Mouse (Mus musculus): Measurements from ENCODE around the gene Kri1.
"Not testable (repeated sequence)": the region's sequence is repeated elsewhere in the genome, so short reads cannot be mapped to it uniquely, and the experiment has no call there.

Kri1 gene

GRCm38 (mm10) chr9:21315421-21315820 is 27.7 kb upstream of the Kri1 start:
- DNase-seq (ENCODE audit: low read depth in 1 of 2, low spot score in 2 of 2), result no peak

GRCm38 (mm10) chr9:21314367-21315140 is 26.8 kb upstream of the Kri1 start:
- DNase-seq (ENCODE audit: low read depth in 1 of 2, low spot score in 2 of 2), result no peak

DNA sequence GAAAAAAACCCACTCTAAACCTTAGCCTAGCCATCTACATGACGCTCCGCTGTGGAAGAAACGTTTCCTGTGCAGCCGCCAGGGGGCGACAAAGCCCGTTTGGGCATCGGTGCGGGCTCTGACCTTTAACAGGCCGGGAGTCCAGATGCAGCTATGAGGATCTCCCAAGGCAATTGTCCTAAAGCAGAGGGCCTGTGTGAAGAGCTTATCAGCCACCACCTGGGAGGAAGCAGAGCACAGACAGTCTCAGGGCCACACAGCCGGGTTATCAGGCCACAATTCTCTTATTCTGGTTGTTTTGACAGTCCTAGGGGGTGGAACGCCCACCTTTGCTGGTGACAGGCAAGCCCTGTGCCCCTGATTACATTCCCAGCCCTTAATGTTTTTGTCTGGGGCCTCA is 25.6 kb upstream of the Kri1 start:
- peak; percentile 72 to 81 for DNase-seq (ENCODE audit: low read depth in 1 of 2, low spot score in 2 of 2)

- no peak for DNase-seq (ENCODE audit: low read depth in 1 of 2, low spot score in 2 of 2)
Observed at GRCm38 (mm10) chr9:21312134-21312533, 24.4 kb upstream of the Kri1 start, which contains the start of gene Ap1m2. Gene Ap1m2 (minus strand): TSS chr9:21312337.

DNA sequence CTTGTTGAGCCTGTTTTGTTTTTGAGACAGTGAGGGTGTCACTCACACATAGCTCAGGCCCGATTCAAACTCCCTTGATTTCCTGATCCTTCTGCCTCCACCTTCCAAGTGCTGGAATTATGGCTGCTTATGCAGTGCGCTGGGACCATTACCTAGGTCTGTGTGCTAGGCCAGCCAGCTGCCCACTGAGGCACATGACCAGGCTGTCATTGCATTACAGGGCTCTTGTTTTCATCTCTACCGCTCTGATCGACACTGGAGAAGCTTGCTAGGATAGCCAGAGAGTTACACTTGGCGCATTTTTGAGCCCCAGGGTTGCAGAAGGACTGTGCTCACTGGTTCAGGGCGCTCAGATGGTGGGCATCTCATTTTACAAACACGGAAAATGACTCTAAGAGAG is 23.9 kb upstream of the Kri1 start:
- no peak for DNase-seq (ENCODE audit: low read depth in 1 of 2, low spot score in 2 of 2)

GRCm38 (mm10) chr9:21309150-21309741 is 21.5 kb upstream of the Kri1 start:
- DNase-seq (ENCODE audit: low read depth in 1 of 2, low spot score in 2 of 2), result no peak

DNA sequence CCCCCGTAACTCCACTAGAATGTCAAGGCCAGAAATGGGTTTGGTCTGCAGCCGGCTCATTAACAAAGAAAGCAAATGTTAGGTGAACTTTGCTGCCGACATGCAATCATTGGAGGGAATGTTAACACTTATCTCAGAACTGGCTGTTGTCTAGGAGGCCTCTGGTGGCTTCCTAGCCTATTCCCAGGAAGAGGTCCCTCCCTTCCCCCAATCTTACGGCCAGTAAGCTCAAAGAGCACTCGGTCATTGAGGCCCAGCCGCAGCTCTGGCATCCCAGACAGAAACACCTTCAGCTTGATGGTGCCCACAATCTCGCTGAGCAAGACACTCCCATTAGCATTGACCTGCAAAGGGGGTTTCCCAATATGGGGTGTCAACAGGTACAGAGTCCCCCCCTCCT is 17.3 kb upstream of the Kri1 start:
- DNase-seq (ENCODE audit: low read depth in 1 of 2, low spot score in 2 of 2), result no peak

DNA sequence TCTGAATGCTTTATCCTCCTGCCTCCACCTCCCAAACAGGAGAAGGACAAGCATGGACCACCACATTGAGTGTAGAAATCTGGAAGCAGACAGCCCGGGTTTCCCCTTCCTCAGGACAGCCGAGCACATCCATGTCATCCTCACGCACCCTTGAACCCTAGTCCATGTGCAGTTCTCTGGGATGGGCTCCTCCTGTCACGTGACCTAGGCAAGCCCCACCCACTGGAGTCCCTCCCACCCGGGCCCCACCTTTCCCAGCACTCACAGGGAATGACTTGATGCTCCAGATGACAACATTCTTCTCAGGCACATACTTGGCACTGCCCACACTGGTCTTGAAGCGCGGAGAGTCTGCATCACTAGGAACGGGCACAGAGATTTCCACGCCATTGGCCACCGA is 11.2 kb upstream of the Kri1 start:
- no peak for DNase-seq (ENCODE audit: low read depth in 1 of 2, low spot score in 2 of 2)

DNA sequence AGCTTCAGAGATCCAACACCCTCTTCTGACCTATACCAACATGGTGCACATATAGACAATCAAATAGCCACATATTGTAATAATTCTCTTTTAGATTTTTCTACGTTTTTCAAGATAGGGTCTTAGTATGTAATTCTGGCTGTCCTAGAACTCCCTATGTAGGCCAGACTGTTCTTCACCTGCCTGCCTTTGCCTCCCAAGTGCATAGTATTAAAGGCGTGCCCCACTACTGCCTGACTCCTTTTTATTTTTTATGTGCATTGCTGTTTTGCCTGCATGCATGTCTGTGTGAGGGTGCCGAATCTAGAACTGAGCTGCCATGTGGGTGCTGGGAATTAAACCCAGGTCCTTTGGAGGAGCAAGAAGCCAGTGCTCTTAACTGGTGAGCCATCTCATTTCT is 4.5 kb upstream of the Kri1 start:
- no peak for DNase-seq (ENCODE audit: low read depth in 1 of 2, low spot score in 2 of 2)

- not testable (repeated sequence) for DNase-seq (ENCODE audit: low read depth in 1 of 2, low spot score in 2 of 2)
Observed at GRCm38 (mm10) chr9:21291868-21292267, 4.1 kb upstream of the Kri1 start.

DNA sequence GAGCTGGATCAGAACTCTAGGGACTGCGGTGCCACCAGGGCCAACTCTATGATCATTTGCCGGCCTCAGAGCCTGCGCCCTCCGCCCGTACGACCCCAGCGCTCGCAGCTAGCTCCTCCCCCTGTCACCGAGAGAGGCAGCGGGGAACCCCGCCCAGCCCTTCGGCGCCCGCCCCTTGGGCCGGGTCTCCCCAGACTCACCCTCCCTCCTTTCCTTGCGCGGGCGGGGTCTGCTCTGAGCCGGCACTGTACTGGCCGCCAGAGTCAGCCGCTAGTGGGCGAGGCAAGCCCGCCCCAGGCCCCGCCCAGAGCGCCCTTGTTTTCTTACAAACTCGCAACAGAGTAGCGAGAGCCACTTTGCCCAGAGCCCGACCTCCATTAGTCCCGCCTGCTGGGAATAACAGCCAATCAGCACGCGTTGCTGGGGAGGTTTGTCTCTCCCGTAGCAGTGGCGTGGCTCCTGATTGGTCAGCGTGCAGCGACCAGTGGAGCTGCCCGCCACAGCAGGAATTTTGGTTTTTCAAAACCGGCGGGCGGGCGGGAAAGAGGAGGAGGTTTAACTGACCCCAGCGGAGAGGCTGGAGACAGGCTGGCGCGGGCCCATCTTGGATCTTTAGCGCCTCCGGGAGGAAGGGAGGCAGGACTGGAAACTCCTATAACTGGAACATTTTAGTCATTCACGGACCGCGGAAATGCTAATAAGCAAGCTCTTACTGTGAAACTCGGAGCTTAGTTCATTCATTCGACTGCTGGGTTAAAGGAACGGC is 3.4 kb upstream of the Kri1 start, which contains the start of gene Cdkn2d:
Cdkn2d (minus strand) TSS at position 386 of the 766 bp plus-strand sequence.
- DNase-seq (ENCODE audit: low read depth in 1 of 2, low spot score in 2 of 2), result peak; percentile 100

- DNase-seq (ENCODE audit: low read depth in 1 of 2, low spot score in 2 of 2), result no peak
Observed at GRCm38 (mm10) chr9:21290589-21290988, 2.8 kb upstream of the Kri1 start.

DNA sequence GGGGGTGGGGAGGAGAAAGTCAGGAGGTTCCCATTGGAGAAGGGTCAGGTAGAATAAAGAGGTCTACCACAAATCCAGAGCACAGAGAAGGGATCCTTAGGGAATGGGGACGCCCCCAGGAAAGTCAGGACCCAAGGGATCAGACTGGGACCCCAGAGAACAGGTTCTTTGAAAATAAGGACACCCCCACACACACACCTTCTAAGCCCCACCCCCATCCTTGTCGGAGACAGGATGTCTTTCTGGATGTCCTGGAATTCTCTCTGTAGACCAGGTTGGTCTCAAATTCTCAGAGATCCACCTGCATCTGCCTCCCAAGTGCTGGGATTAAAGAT is 1.5 kb upstream of the Kri1 start:
- no peak for DNase-seq (ENCODE audit: low read depth in 1 of 2, low spot score in 2 of 2)

GRCm38 (mm10) chr9:21288404-21289336 is 901 bp upstream of the Kri1 start:
- peak in 1 of 2 experiments; percentile 14 for DNase-seq (ENCODE audit: low read depth in 1 of 2, low spot score in 2 of 2)

- DNase-seq (ENCODE audit: low read depth in 1 of 2, low spot score in 2 of 2), result no peak
Observed at GRCm38 (mm10) chr9:21286753-21287152, 1.0 kb downstream of the Kri1 start.

DNA sequence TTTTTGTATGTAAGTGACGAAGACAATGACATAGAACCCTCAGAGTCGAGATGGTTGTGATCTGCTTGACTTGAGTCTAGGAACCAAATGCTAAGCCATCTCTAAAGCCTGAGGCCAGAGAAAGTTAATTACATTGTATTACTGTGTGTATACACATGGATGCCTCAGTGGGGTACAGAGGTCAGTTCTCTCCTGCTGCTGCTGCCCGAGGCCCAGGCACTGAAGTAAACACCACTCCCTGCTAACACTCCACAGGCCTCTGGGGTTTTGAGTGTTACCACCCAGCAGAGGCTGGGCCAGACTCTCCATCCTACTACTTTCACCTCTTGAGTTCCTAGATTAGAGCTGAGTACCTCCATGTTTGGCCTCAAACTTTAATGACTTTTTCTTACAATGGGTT is 3.8 kb downstream of the Kri1 start:
- no peak for DNase-seq (ENCODE audit: low read depth in 1 of 2, low spot score in 2 of 2)

DNA sequence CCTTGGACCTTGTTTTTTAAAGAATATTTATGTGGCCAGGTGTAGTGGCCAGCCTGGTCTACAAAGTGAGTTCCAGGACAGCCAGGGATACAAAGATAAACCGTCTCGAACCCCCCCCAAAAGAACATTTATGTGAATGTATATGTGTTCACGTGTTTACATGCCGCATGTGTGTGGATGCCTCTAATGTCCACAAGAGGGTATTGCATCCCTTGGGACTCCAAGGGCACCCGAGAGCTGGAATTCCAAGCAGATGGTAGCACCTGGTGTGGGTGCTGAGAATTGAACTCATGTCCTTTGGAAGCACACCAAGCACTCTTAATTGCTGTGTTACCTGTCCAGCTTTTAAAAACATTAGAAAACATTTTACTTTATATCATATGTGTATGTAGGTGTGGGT is 4.2 kb downstream of the Kri1 start:
- no peak for DNase-seq (ENCODE audit: low read depth in 1 of 2, low spot score in 2 of 2)

DNA sequence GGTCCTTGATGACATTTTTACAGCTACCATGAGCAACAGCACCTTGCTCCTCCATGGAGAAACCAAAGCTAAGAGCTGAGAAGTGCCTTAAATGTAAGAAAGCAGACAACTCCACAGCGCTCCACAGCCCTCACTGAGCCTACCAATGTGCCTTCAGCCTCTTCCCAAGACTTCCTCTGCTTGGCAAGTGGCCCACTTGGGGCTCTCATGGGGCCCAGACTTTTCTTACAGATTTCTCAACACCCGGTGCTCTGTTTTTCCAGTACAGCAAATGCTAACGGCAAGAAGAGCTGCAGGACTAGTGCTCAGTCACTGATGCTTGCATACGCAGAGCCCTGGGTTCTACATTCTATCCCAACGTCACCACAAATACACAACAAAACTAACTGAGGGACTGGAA is 10.0 kb downstream of the Kri1 start:
- DNase-seq (ENCODE audit: low read depth in 1 of 2, low spot score in 2 of 2), result no peak

DNA sequence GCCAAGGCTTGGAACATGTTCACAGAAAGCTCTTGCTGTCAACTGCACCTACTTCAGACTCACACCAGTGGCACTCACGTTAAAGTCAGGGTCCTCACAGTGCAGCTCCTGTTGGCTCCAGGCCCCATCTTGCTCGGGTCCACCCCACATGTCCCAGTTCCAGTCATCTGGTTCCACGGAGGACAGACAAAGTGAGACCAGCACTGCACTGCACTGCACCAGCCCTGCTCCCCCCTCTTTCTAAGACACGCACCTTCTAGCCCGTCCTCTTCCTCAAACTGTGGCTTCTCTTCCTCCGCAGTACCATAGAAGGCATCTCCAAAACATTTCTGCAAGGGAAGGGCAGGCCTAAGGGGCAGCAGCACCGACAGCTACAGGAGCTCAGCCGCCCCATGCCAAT is 11.5 kb downstream of the Kri1 start:
- no peak for DNase-seq (ENCODE audit: low read depth in 1 of 2, low spot score in 2 of 2)

DNA sequence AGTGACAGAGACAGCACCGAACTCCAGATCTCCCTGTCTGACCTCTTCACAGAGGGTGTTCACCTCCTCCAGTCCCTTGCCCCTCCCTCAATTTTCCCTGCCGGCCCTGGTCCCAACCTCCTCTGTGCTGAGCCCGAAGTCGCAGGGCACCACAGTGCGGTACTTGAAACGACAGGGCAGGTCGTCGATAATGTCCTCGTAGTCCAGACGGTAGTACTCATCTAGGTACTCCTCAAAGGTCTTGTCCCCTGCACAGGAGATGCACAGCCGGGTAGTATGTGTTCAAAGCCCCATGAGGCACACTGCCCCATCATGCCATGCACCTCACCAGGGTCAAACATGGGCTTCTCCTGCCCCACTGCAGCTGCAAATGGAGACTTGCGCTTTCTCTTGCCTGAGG is 12.0 kb downstream of the Kri1 start:
- DNase-seq (ENCODE audit: low read depth in 1 of 2, low spot score in 2 of 2), result no peak
